Mouse (Mus musculus) limb, embryonic 14.5 days (tissue): ENCODE data around the gene Plcl2. TPM values are rescaled to one million over a fixed set of nuclear protein-coding genes. Genes with fewer than 3 reads are reported as not detected.

Experiments
- ATAC-seq: fragments of 200-750 bp; cut with Nextera tagmentation; 2 replicates; pipeline ENCODE4 v1.8.0; 2017; ENCODE audit warnings: low read depth, moderate number of reproducible peaks, moderate TSS enrichment; ENCODE audit not compliant: low FRiP score
- DNase-seq: peaks from one replicate; pipeline ENCODE4 v3.0.0-alpha.2; 2015; ENCODE audit warnings: low spot score
- H3K27ac ChIP-seq: fragments of 300-500 bp; sonication (generic); replicated peaks from 2 replicates; pipeline ENCODE4 v1.5.1; 2014; ENCODE audit warnings: low read depth, mild to moderate bottlenecking, low read length, moderate library complexity, mixed read lengths
- H3K27me3 ChIP-seq: fragments of 300-500 bp; sonication (generic); 2 replicates; pipeline ENCODE4 v1.6.1; 2014; ENCODE audit warnings: low read length, mixed read lengths; ENCODE audit not compliant: control insufficient read depth, insufficient read depth
- H3K36me3 ChIP-seq: fragments of 300-500 bp; sonication (generic); 2 replicates; pipeline ENCODE4 v1.6.1; 2014; ENCODE audit warnings: mild to moderate bottlenecking, low read length, moderate library complexity, mixed read lengths; ENCODE audit not compliant: control insufficient read depth, insufficient read depth
- H3K4me1 ChIP-seq: fragments of 300-500 bp; sonication (generic); 2 replicates; pipeline ENCODE4 v1.6.1; 2014; ENCODE audit warnings: antibody characterized with exemption, low read length, mixed read lengths; ENCODE audit not compliant: control insufficient read depth, insufficient read depth
- H3K4me2 ChIP-seq: fragments of 300-500 bp; sonication (generic); replicated peaks from 2 replicates; pipeline ENCODE4 v1.6.1; 2014; ENCODE audit warnings: low read depth, mild to moderate bottlenecking, low read length, moderate library complexity; ENCODE audit not compliant: severe bottlenecking
- H3K4me3 ChIP-seq: fragments of 300-500 bp; sonication (generic); replicated peaks from 2 replicates; pipeline ENCODE4 v1.5.1; 2014; ENCODE audit warnings: low read length
- H3K9ac ChIP-seq: fragments of 300-500 bp; sonication (generic); 2 replicates; pipeline ENCODE4 v1.6.1; 2014; ENCODE audit warnings: mild to moderate bottlenecking, low read depth, low read length, moderate library complexity; ENCODE audit not compliant: severe bottlenecking
- H3K9me3 ChIP-seq: fragments of 300-500 bp; sonication (generic); 2 replicates; pipeline ENCODE4 v1.6.1; 2016; ENCODE audit warnings: low read length; ENCODE audit not compliant: control insufficient read depth
- POLR2A ChIP-seq: fragments of 200-500 bp; IDR thresholded peaks from 2 replicates; pipeline ENCODE4 v1.8.0; 2012; ENCODE audit warnings: inconsistent platforms, mild to moderate bottlenecking, moderate library complexity, borderline replicate concordance; ENCODE audit not compliant: insufficient read depth, insufficient read length; ENCODE audit errors: extremely low read depth
- WGBS: fragments of 180-500 bp; shearing (Covaris S2); extraction: QIAGEN DNeasy Blood & Tissue Kit; methylation state at CpG from one replicate; pipeline ENCODE4 v1.1.7; 2014; 5-methylcytosine and 5-hydroxymethylcytosine counted together
- polyA plus RNA-seq, 2 experiments: library from polyadenylated mRNA; depleted of rRNA in 1 of 2; stranded (reverse) in 1 of 2; unstranded in 1 of 2; fragments of >200 nt; fragmentation: Nextera tagmentation in 1 of 2; extraction: Ambion mirVana in 1 of 2; gene quantifications; 2 replicates each; pipeline versions ENCODE4 v1.2.1 to v1.2.3; 2012 to 2014

The Plcl2 gene
- polyA plus RNA-seq, 2 experiments, result 4.9 to 6.7 TPM

- Histone ChIP-seq H3K4me3 (no peak overlapping the region), H3K4me2 (no peak overlapping the region), H3K27ac (no peak overlapping the region), H3K36me3 (no peaks in the 10 kb centered on the region), H3K9ac (no peak overlapping the region), H3K27me3 (no peaks in the 10 kb centered on the region), H3K4me1 (no peaks in the 10 kb centered on the region), H3K9me3 (no peaks in the 10 kb centered on the region)
- ATAC-seq (no peak), DNase-seq (no peak)
- no peak for TF ChIP-seq POLR2A
- WGBS, result 94% methylated on average over 1 of the region's 1 CpGs
Measured at GRCm38 (mm10) chr17:50487058-50487618, 22.1 kb upstream of the Plcl2 start.

- Histone ChIP-seq H3K9me3 (no peaks in the 10 kb centered on the region), H3K27ac (no peak overlapping the region), H3K9ac (no peak overlapping the region), H3K4me2 (no peak overlapping the region), H3K36me3 (no peaks in the 10 kb centered on the region), H3K4me3 (no peak overlapping the region), H3K4me1 (no peaks in the 10 kb centered on the region), H3K27me3 (no peaks in the 10 kb centered on the region)
- DNase-seq (no peak), ATAC-seq (no peak)
- no peak for TF ChIP-seq POLR2A
- 74% methylated on average over 3 of the region's 3 CpGs for WGBS
Measured at GRCm38 (mm10) chr17:50487670-50488069, 21.5 kb upstream of the Plcl2 start.

- 76% methylated on average over 3 of the region's 3 CpGs for WGBS
- DNase-seq (no peak), ATAC-seq (no peak)
- Histone ChIP-seq H3K9ac (no peak overlapping the region), H3K27me3 (no peaks in the 10 kb centered on the region), H3K36me3 (no peaks in the 10 kb centered on the region), H3K4me3 (no peak overlapping the region), H3K27ac (no peak overlapping the region), H3K4me1 (no peaks in the 10 kb centered on the region), H3K4me2 (no peak overlapping the region), H3K9me3 (no peaks in the 10 kb centered on the region)
- no peak for TF ChIP-seq POLR2A
Measured at GRCm38 (mm10) chr17:50488406-50488805, 20.8 kb upstream of the Plcl2 start.

GRCm38 (mm10) chr17:50488895-50489294 is 20.3 kb upstream of the Plcl2 start:
- no peaks in the 10 kb centered on the region for H3K4me1 ChIP-seq
- no peak overlapping the region for H3K4me3 ChIP-seq
- 93% methylated on average over 2 of the region's 2 CpGs for WGBS
- DNase-seq, result no peak
- no peak overlapping the region for H3K9ac ChIP-seq
- H3K27ac ChIP-seq, result no peak overlapping the region
- H3K4me2 ChIP-seq, result no peak overlapping the region
- no peak for TF ChIP-seq POLR2A
- H3K27me3 ChIP-seq, result no peaks in the 10 kb centered on the region
- H3K9me3 ChIP-seq, result no peaks in the 10 kb centered on the region
- no peaks in the 10 kb centered on the region for H3K36me3 ChIP-seq
- no peak for ATAC-seq

GRCm38 (mm10) chr17:50490644-50491430 is 18.4 kb upstream of the Plcl2 start:
- no peak for DNase-seq
- Histone ChIP-seq H3K36me3 (no peaks in the 10 kb centered on the region), H3K9me3 (no peaks in the 10 kb centered on the region), H3K27ac (no peak overlapping the region), H3K4me3 (no peak overlapping the region), H3K4me1 (peaks cover 2% of the 10 kb centered on the region; the same call in 1 of the 2 replicates), H3K9ac (no peak overlapping the region), H3K4me2 (no peak overlapping the region), H3K27me3 (no peaks in the 10 kb centered on the region)
- 75% methylated on average over 11 of the region's 11 CpGs for WGBS
- ATAC-seq, result no peak
- no peak for TF ChIP-seq POLR2A

- TF ChIP-seq POLR2A, result no peak
- Histone ChIP-seq H3K36me3 (no peaks in the 10 kb centered on the region), H3K27me3 (no peaks in the 10 kb centered on the region), H3K4me2 (no peak overlapping the region), H3K4me1 (peaks cover 5% of the 10 kb centered on the region; the same call in 1 of the 2 replicates), H3K9me3 (no peaks in the 10 kb centered on the region), H3K4me3 (no peak overlapping the region), H3K9ac (no peak overlapping the region), H3K27ac (no peak overlapping the region)
- 82% methylated on average over 3 of the region's 3 CpGs for WGBS
- ATAC-seq, result no peak
- no peak for DNase-seq
Measured at GRCm38 (mm10) chr17:50491496-50491895, 17.7 kb upstream of the Plcl2 start.
